Mouse (Mus musculus): ENCODE measurements at regions not wholly inside any gene's neighbourhood (a gene's known extent, or its start where the extent isn't known, plus 50 kb on each side); places are given as distances from the start of the nearest gene placed in this dataset.

- DNase-seq: no peak
Observed at GRCm38 (mm10) chr10:25029387-25029915, 102.2 kb upstream of the Arg1 start.

GRCm38 (mm10) chr10:25023601-25024157 lies 96.4 kb upstream of the Arg1 start:
- DNase-seq: peak; percentile 2 to 9

GRCm38 (mm10) chr10:25023044-25023540 lies 95.8 kb upstream of the Arg1 start:
- no peak for DNase-seq

- no peak for DNase-seq
Observed at GRCm38 (mm10) chr10:25018946-25019345, 91.7 kb upstream of the Arg1 start.

- no peak for DNase-seq
Observed at GRCm38 (mm10) chr10:25017843-25018242, 90.6 kb upstream of the Arg1 start.

GRCm38 (mm10) chr10:25016110-25016509 lies 88.8 kb upstream of the Arg1 start:
- peak in 1 of 2 experiments; percentile 2 for DNase-seq

GRCm38 (mm10) chr10:25012129-25012528 lies 84.8 kb upstream of the Arg1 start:
- no peak for DNase-seq

- no peak for DNase-seq
Observed at GRCm38 (mm10) chr10:25001299-25001698, 74.0 kb upstream of the Arg1 start.

GRCm38 (mm10) chr10:25000231-25001222 lies 73.2 kb upstream of the Arg1 start:
- no peak for DNase-seq

- no peak for DNase-seq
Observed at GRCm38 (mm10) chr10:24999807-25000206, 72.5 kb upstream of the Arg1 start.

GRCm38 (mm10) chr10:24997661-24998060 lies 70.4 kb upstream of the Arg1 start:
- DNase-seq: peak in 1 of 2 experiments; percentile 12

GRCm38 (mm10) chr10:24995751-24996150 lies 68.5 kb upstream of the Arg1 start:
- DNase-seq: no peak

GRCm38 (mm10) chr10:24989965-24990653 lies 62.8 kb upstream of the Arg1 start:
- no peak for DNase-seq

GRCm38 (mm10) chr10:24984801-24985200 lies 57.5 kb upstream of the Arg1 start:
- DNase-seq: no peak

GRCm38 (mm10) chr10:24981763-24982162 lies 54.5 kb upstream of the Arg1 start:
- DNase-seq: no peak

Measured in kidney, postnatal 36 days (tissue).